Mouse (Mus musculus): ENCODE data around the gene Cdc37. TPM values are rescaled to one million over a fixed set of nuclear protein-coding genes. Genes with fewer than 3 reads are reported as not detected.

The Cdc37 gene
- total and polyA plus RNA-seq, 3 experiments, result 779 to 1,631 (median 914) TPM

GRCm38 (mm10) chr9:21149654-21150419 lies at the start of gene Cdc37 (continued):
- no peak for TF ChIP-seq MEF2A (IDR thresholded peaks at IDR 0.05; ENCODE audit: extremely low read depth, insufficient replicate concordance, low read depth, low read length, poor library complexity, severe bottlenecking)
- TF ChIP-seq ZNF384 (IDR thresholded peaks at IDR 0.05; ENCODE audit: low read depth, low read length), result no peak; the same call in 1 of the 2 replicates
- TF ChIP-seq ZC3H11A (IDR thresholded peaks at IDR 0.05; ENCODE audit: low read depth, low read length), result no peak
- peak; percentile 100 for TF ChIP-seq SIN3A (IDR thresholded peaks at IDR 0.05; ENCODE audit: low read length)
- TF ChIP-seq MAZ (IDR thresholded peaks at IDR 0.05; ENCODE audit: low read depth, low read length), result peak; percentile 78

- H3K36me3 ChIP-seq (ENCODE audit: control insufficient read depth in 1 of 2, insufficient read depth in 2 of 2, low read length in 2 of 2), result peaks cover 3 to 19% of the 10 kb centered on the region in 2 experiments
- TF ChIP-seq JUND (IDR thresholded peaks at IDR 0.05; ENCODE audit: low read depth, low read length) (no peak), E2F4 (IDR thresholded peaks at IDR 0.05; ENCODE audit: borderline replicate concordance, low read depth, low read length) (no peak), ELF1 (IDR thresholded peaks at IDR 0.05; ENCODE audit: low read depth, low read length) (no peak), ETS1 (IDR thresholded peaks at IDR 0.05; ENCODE audit: low read depth, low read length) (no peak), SIN3A (IDR thresholded peaks at IDR 0.05; ENCODE audit: low read length) (no peak), ZMIZ1 (IDR thresholded peaks at IDR 0.05; ENCODE audit: low read depth, low read length) (no peak), MAZ (IDR thresholded peaks at IDR 0.05; ENCODE audit: low read depth, low read length) (no peak), ZNF384 (IDR thresholded peaks at IDR 0.05; ENCODE audit: low read depth, low read length) (no peak)
- H3K79me2 ChIP-seq (ENCODE audit: control insufficient read depth, insufficient read depth, low read length, poor library complexity), result no peaks in the 10 kb centered on the region
- no peaks in the 10 kb centered on the region for H3K27me3 ChIP-seq (ENCODE audit: control insufficient read depth in 1 of 2, insufficient read depth in 2 of 2, low read length in 2 of 2)
- H3K4me3 ChIP-seq (ENCODE audit: control insufficient read depth in 1 of 2, insufficient read depth in 1 of 2, low read depth in 2 of 2, low read length in 2 of 2), result no peak overlapping the region
- no peaks in the 10 kb centered on the region for H3K9me3 ChIP-seq (replicated peaks; ENCODE audit: insufficient read depth, low read length)
- DNase-seq (ENCODE audit: low read depth, low spot score), result no peak
- H3K9ac ChIP-seq (ENCODE audit: control insufficient read depth, low read depth, low read length, poor library complexity, severe bottlenecking), result no peak overlapping the region
- peaks cover 5 to 8% of the 10 kb centered on the region in 2 experiments for H3K4me1 ChIP-seq (ENCODE audit: control insufficient read depth in 1 of 2, insufficient read depth in 2 of 2, low read length in 2 of 2)
- H3K27ac ChIP-seq (ENCODE audit: control insufficient read depth, low read depth, low read length), result no peak overlapping the region
These were observed 49.2 kb upstream of the Cdc37 start for GRCm38 (mm10) chr9:21198960-21199359.

- peaks cover 3 to 20% of the 10 kb centered on the region in 2 experiments for H3K36me3 ChIP-seq (ENCODE audit: control insufficient read depth in 1 of 2, insufficient read depth in 2 of 2, low read length in 2 of 2)
- H3K27ac ChIP-seq (ENCODE audit: control insufficient read depth, low read depth, low read length), result no peak overlapping the region
- TF ChIP-seq UBTF (IDR thresholded peaks at IDR 0.05; ENCODE audit: borderline replicate concordance, insufficient read depth, low read depth, low read length), result no peak
- no peak for TF ChIP-seq SMC3 (IDR thresholded peaks at IDR 0.05; ENCODE audit: low read depth, low read length)
- no peak for TF ChIP-seq ZKSCAN1 (IDR thresholded peaks at IDR 0.05; ENCODE audit: low read depth, low read length)
- no peak for TF ChIP-seq POLR2AphosphoS5 (IDR thresholded peaks at IDR 0.05; ENCODE audit: borderline replicate concordance, low read depth, low read length)
- TF ChIP-seq HCFC1 (IDR thresholded peaks at IDR 0.05; ENCODE audit: low read depth, low read length), result no peak
- TF ChIP-seq JUND (IDR thresholded peaks at IDR 0.05; ENCODE audit: low read depth, low read length), result no peak
- TF ChIP-seq MAZ (IDR thresholded peaks at IDR 0.05; ENCODE audit: low read depth, low read length), result no peak
- no peak for TF ChIP-seq TCF12 (IDR thresholded peaks at IDR 0.05; ENCODE audit: low read depth, low read length)
- H3K9me3 ChIP-seq (replicated peaks; ENCODE audit: insufficient read depth, low read length), result no peaks in the 10 kb centered on the region
- no peaks in the 10 kb centered on the region for H3K27me3 ChIP-seq (ENCODE audit: control insufficient read depth in 1 of 2, insufficient read depth in 2 of 2, low read length in 2 of 2)
- H3K9ac ChIP-seq (ENCODE audit: control insufficient read depth, low read depth, low read length, poor library complexity, severe bottlenecking), result no peak overlapping the region
- no peaks in the 10 kb centered on the region for H3K79me2 ChIP-seq (ENCODE audit: control insufficient read depth, insufficient read depth, low read length, poor library complexity)
- H3K4me1 ChIP-seq (ENCODE audit: control insufficient read depth in 1 of 2, insufficient read depth in 2 of 2, low read length in 2 of 2), result peaks cover 5 to 8% of the 10 kb centered on the region in 2 experiments
- no peak for DNase-seq (ENCODE audit: low read depth, low spot score)
- H3K4me3 ChIP-seq (ENCODE audit: control insufficient read depth in 1 of 2, insufficient read depth in 1 of 2, low read depth in 2 of 2, low read length in 2 of 2), result no peak overlapping the region
These were observed 48.2 kb upstream of the Cdc37 start for GRCm38 (mm10) chr9:21197981-21198380.
